Mouse (Mus musculus): ENCODE data around the gene Olfr382.
"Not testable (repeated sequence)": the region's sequence is repeated elsewhere in the genome, so short reads cannot be mapped to it uniquely, and the experiment has no call there.

Olfr382 gene

GRCm38 (mm10) chr11:73517097-73517496 is at the start of gene Olfr382:
Gene Olfr382, minus strand, starts transcription at chr11:73517197.
- no peak for DNase-seq (ENCODE audit: low read depth, low spot score)

- DNase-seq (ENCODE audit: low read depth, low spot score) = not testable (repeated sequence)
Measured at GRCm38 (mm10) chr11:73528971-73529370, 12.0 kb upstream of the Olfr382 start.

DNA sequence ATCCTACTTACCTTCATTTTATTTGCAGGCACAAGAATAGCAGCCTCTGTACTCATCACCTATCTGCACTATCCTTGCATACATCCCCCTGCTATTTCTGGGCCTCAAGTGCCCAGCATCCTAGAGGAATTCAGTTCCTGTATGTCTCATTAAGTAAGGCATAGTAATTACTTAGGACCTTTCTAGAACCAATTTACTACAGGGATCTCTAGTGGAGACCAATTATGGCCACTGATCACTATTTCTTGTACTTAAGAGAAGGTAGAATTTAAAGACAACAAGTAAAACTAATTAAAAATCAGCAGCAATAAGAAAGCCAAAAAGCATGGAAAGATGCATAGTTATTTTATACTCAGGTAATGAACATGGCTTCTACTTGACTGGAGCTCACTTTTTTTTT is 25.5 kb downstream of the Olfr382 start, which contains the start of gene Olfr381:
Olfr381 (minus strand) TSS at position 101 of the 400 bp plus-strand sequence.
- DNase-seq (ENCODE audit: low read depth, low spot score) = no peak

Measured in CD4-positive, CD25-positive, alpha-beta regulatory T cell, adult 2 months (primary cell).